Mouse (Mus musculus) right cerebral cortex, postnatal 36 days (tissue): ENCODE measurements around the gene Mmp14.
A peak's percentile ranks its signal among the peaks of the same experiment; 100 is the strongest.

Experiments used
- DNase-seq, 2 experiments: peaks; one replicate each; pipeline ENCODE4 v3.0.0; 2022; ENCODE audit warnings: low spot score in 2 of 2, mixed read lengths in 1 of 2

Mmp14 gene

DNA sequence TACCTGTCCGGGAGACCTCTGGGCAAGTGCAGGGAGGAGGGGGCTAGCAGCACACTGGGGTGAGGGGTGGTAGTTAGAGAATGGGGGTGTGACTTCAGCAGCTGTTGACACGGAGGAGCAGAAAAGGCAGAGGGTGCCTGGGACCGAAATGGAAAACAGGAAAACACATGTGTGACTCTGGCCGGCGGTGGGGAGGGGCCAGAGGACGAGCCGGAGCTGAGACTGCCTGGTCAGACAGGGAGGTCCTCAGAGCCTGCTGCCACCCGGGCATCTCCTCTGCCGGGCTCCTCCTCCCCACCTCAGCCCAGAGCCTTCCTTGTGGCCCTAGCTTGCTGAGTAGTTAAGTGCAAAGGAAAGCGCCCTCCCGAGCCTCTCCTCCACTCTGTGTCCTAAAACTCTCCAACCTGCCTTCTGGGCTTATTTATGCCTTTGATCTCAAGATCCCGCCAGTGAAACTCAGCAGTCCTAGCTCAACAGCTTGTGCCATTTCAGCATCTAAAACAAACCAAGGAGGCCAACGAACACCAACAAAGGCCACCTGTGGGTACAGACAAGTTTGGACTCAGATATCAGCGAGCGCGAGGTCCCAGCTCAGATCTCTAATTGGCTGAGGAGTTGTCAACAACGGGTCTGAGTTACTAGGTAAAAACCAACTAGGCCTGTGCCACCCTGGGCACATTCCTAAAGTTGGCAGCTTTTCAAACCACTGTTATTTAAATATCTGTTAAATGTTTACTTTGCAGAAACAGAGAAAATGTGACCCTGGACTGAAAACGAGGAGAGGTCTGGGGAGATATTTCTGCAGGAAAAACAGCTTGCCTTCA lies 17.3 kb upstream of the Mmp14 start:
- no peak for DNase-seq

GRCm38 (mm10) chr14:54415241-54416020 lies 16.0 kb upstream of the Mmp14 start:
- DNase-seq, result no peak

GRCm38 (mm10) chr14:54416229-54416775 lies 15.1 kb upstream of the Mmp14 start:
- DNase-seq, result no peak

DNA sequence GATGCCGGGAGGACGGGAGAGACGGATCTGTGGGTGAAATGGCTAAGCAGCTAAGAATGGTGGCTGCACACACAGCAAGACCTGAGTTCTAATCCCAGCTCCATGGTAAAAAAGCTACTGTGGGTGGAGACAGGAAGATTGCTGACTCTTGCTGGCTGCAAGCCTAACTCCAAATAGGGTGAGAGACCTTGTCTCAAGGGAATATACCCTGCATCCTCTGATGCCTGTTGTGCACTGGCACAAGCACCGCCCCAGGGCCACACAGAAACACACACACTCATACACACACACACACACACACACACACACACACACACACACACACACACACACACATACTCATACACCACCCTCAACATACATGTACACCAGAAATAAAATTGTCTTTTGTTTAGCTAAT lies 14.6 kb upstream of the Mmp14 start:
- DNase-seq, result no peak

GRCm38 (mm10) chr14:54417623-54418081 lies 13.8 kb upstream of the Mmp14 start, which contains the start of gene Slc7a7:
TSS of gene Slc7a7 (minus strand) at chr14:54417780.
- DNase-seq, result no peak

GRCm38 (mm10) chr14:54421014-54421413 lies 10.4 kb upstream of the Mmp14 start:
- no peak for DNase-seq

- no peak for DNase-seq
These were observed 8.0 kb upstream of the Mmp14 start for GRCm38 (mm10) chr14:54423406-54423805.

DNA sequence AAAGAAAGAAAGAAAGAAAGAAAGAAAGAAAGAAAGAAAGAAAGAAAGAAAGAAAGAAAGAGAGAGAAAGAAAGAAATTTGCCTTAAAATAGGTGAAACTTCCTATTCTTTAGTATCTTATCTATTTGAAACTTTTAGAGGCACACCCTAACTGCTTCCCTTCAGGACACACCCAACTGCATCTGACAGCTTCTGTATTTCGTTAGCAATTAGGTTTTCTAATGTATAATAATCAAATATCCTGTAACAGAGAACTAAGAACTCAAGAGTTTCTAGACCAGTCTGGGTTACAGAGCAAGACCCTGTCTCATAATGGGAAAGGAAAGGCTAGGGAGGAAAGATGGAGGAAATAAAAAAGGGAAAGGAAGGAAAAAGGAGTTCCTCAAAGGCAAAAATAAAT lies 6.8 kb upstream of the Mmp14 start:
- no peak for DNase-seq

- DNase-seq, result no peak
These were observed 5.9 kb upstream of the Mmp14 start for GRCm38 (mm10) chr14:54425540-54425939.

DNA sequence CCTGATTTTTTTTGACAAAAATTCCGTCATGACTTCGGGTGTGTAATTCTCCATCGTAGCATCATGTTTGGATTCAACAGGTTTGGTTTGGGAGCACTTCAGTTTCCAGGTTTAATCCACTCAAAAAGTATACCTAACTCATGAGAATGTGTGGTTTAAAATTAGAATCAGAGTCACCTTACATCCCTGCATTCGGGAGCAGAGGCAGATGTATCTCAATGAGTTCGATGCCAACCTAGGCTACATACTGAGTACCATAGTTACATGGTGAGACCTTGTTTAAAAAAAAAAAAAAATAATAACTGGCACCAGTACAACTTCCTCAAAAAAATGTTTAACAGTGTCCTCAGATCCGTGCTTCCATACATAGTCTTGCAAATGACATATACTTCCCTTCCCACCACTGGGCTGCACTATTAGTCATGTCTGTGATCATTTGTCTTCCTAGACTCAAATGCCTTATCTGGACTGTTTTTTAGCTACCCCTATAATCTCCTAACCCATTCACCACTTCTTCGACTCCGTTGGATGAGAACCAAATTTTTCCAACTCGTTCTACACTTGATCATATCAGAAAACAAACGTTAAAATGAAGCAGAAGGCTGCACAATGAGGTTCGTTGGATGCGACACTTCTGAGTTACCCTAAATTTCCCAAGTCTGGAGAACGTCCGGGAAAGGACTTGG lies 5.3 kb upstream of the Mmp14 start:
- DNase-seq, result no peak

- peak; percentile 88 to 89 for DNase-seq
These were observed 4.6 kb upstream of the Mmp14 start, which contains the start of gene Mrpl52 for GRCm38 (mm10) chr14:54426689-54427398. TSS of gene Mrpl52 (plus strand) at chr14:54426909.

DNA sequence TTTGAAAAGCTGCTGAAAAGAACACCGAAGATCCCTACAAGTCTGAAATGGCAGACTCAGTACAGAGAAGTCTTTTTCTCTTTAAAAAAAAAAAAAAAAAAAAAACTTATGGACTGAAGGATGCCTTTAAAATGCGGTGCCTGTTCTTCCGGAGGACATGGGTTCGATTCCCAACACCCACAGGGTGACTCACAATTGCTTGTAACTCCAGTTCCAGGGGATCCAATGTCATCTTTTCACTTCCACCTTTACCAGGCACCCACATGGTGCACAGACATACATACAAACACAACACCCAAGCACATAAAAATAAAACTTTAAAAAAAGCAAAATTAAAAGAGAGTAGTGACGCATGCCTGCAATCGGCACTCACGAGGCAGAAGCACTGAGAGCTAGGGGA lies 3.7 kb upstream of the Mmp14 start:
- no peak for DNase-seq

- DNase-seq, result no peak
These were observed 3.0 kb upstream of the Mmp14 start for GRCm38 (mm10) chr14:54428421-54428820.

GRCm38 (mm10) chr14:54429332-54430093 lies 1.9 kb upstream of the Mmp14 start:
- no peak for DNase-seq

DNA sequence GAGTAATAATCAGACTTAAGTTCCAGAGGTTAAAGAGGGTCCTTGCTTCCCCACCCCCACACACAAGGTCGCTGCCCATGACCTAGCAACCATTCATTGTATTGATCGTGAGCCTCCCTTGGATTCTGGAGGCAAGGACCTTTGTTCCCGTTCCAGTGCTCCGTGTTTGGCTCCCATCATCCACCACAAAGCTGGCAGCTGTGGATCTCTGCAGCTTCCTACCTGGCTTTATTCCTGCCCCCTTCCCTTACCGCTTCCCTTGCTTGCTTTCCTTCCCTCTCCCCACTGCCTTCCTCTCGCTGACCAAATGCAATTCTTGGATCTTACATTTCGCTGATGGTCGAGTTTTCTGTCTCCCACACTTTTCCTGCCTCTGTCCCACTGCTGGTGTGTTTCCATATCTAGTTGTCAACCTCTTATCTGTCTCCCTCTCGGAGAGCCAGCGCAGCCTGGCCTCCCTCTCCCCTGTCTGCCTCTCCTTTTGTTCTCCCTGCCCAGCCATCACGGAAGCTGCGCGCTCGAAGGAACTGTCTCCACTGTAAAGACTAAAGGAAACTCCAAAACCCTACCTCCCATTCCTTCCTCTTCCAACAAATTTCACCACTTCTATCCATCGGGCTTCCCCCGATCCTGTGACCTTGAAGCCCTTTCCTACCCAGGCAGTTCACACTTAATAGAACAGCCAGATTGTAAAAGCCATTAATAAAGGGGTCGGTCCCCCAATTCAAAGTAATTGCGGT lies 836 bp upstream of the Mmp14 start:
- DNase-seq, result no peak

DNA sequence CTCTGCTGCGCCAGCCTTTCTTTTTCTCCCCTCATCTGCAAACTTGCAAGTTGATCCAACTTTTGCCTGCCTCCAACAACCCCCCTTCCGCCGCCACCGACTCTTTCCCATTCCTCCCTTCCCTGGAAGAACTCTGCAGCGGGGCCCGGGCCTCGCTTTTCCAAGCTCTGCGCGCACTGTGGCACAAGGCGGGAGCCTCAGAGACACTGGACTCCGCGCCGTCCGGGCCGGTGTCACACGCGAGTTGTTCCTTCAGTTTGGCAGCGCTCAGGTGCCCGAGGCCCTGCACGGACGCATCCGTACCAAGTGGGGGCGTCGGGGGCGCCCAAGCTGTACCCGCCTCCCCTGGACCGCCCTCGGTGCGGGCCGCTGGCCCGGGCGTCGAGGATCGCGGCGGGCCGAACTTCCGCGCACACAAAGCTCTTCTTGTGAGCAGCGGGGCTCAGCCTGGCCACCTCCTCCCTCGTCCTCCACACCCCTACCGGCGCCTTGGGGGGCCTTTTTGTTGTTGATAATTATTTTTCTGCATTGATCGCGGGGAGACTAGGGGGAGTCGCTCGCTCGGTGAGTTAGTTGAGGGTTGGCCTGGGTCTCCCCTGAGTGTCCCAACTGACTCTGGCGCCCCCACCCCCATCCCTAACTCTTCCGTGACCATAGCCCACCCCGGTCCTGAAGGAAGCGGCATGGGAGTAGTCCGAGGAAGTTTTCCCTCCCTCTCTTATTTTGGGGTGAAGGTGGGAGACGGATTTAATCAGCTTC lies 845 bp downstream of the Mmp14 start:
- no peak for DNase-seq

GRCm38 (mm10) chr14:54432837-54433830 lies 1.7 kb downstream of the Mmp14 start:
- DNase-seq, result no peak
